Mouse (Mus musculus) left cerebral cortex, postnatal 14 days (tissue): ENCODE results near the gene H2afy2. TPM values are rescaled to one million over a fixed set of nuclear protein-coding genes. Genes with fewer than 3 reads are reported as not detected.

Experiments
- DNase-seq, 2 experiments: peaks; one replicate each; pipeline ENCODE4 v3.0.0; 2021 to 2022; ENCODE audit warnings: low spot score in 2 of 2, mixed read lengths in 1 of 2
- intact Hi-C: fragments of 180-260 bp; cut with DNase I; formaldehyde crosslinking; loops from one replicate; pipeline ENCODE4 v1.15.1; 2025
- microRNA-seq, 2 experiments: library from miRNA; unstranded; fragments of <30 nt; microRNA quantifications; one replicate each; pipeline ENCODE4 v1.2.0; 2022
- total RNA-seq, 2 experiments: library from RNA; stranded (reverse); gene quantifications; 2 replicates each; pipeline ENCODE4 v1.2.3; 2021

The H2afy2 gene
- total RNA-seq, 2 experiments from 2014 or later = 36.6 to 40.4 TPM

- intact Hi-C loops = no loop called here
- DNase-seq = peak in 1 of 2 experiments; percentile 15
Observed at GRCm38 (mm10) chr10:61695703-61696559, 88.0 kb downstream of the H2afy2 start.

GRCm38 (mm10) chr10:61694870-61695670, 88.9 kb downstream of the H2afy2 start, which contains the start of gene Tysnd1:
Tysnd1 (plus strand) TSS chr10:61695514.
- intact Hi-C loops = no loop called here
- peak; percentile 99 for DNase-seq

GRCm38 (mm10) chr10:61693563-61693962, 90.4 kb downstream of the H2afy2 start:
- intact Hi-C loops = no loop called here
- DNase-seq = no peak

- intact Hi-C loops = no loop called here
Observed at GRCm38 (mm10) chr10:61689405-61689804, 94.5 kb downstream of the H2afy2 start.

More at GRCm38 (mm10) chr10:61689405-61689804, 94.5 kb downstream of the H2afy2 start:
- DNase-seq = no peak

Small RNA genes lying within 50 kb of the gene (microRNA-seq; reads per million reads assigned to microRNA genes)
- gene Mir5108 = 0 reads per million in 2 experiments

Other genes starting within 250 kb of the H2afy2 start
- gene Npffr1, start 188.7 kb downstream of the H2afy2 start, total RNA-seq = 1 to 10 TPM; 1.2 to 2.0 TPM
- gene Ppa1, start 135.6 kb downstream of the H2afy2 start, total RNA-seq = 100 to 1,000 TPM; 115 to 116 TPM
- gene Sar1a, start 103.8 kb downstream of the H2afy2 start, total RNA-seq = 100 to 1,000 TPM; 120 to 127 TPM
- gene Tysnd1, start 88.6 kb downstream of the H2afy2 start, total RNA-seq = 10 to 100 TPM; 27.7 to 27.9 TPM
- gene Aifm2, start 68.9 kb downstream of the H2afy2 start, total RNA-seq = 1 to 10 TPM; 5.0 to 8.1 TPM
- 1 to 10 TPM; 2.4 TPM for gene Col13a1, start 195.0 kb upstream of the H2afy2 start, total RNA-seq